Mouse (Mus musculus) left cerebral cortex, postnatal 36 days (tissue): ENCODE measurements around the gene Pole4. TPM values are rescaled to one million over a fixed set of nuclear protein-coding genes. Genes with fewer than 3 reads are reported as not detected.

Source experiments
- DNase-seq, 2 experiments: peaks; one replicate each; pipeline ENCODE4 v3.0.0; 2021 to 2022; ENCODE audit warnings: low spot score in 2 of 2, mixed read lengths in 1 of 2
- intact Hi-C: fragments of 180-260 bp; cut with DNase I; formaldehyde crosslinking; loops from one replicate; pipeline ENCODE4 v1.15.1; 2025
- total RNA-seq, 2 experiments: library from RNA; stranded (reverse); gene quantifications; 2 replicates each; pipeline ENCODE4 v1.2.3; 2021

Gene Pole4
- total RNA-seq, result 10 to 100 TPM; 31.4 to 32.7 TPM

DNA sequence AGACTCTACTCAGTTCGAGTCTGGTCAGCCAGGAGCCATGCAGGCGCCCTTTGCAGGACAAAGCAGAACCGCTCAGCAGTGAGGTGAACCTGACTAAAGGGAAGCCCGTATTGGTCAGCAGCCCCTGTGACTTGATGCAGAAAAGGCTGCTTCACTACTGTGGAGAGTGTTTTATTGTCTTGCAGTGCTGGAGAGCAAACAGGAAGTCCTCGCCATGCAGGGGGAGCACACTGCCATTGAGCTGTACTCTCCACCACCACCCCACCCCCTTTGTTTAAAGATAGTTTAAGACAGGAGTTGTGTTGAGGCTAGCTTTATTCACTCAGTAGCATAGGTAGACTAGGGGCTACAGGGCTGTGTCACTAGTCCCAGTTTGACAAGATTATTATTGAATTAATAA lies at the start of gene Pole4:
TSS of gene Pole4 (minus strand) at position 145 of the 400 bp plus-strand sequence.
- no peak for DNase-seq
- intact Hi-C loops, result loop anchor here (10.0 kb wide), 1 partner anchor 410 kb away; no protein-coding TSS in a partner anchor

DNA sequence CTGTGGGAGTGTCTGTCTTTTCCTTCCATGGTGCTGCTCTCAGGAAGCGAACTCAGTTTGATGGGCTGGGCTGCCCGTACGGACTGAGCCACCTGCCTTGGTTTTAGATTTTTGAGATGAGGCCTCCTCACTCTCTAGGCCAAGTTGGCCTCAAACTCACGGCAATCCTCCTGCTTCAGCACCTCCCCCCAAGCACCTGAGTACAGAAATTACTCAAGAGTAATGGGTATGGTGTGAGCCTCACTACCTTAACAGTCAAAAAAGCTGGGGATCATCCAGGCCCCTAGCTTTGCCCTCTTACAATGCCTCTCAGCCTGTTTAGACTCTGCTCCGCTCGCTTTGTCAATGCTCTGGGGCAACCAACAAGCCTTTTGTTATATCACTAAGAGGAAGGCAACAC lies 49.6 kb upstream of the Pole4 start:
- intact Hi-C loops, result no loop called here
- no peak for DNase-seq

DNA sequence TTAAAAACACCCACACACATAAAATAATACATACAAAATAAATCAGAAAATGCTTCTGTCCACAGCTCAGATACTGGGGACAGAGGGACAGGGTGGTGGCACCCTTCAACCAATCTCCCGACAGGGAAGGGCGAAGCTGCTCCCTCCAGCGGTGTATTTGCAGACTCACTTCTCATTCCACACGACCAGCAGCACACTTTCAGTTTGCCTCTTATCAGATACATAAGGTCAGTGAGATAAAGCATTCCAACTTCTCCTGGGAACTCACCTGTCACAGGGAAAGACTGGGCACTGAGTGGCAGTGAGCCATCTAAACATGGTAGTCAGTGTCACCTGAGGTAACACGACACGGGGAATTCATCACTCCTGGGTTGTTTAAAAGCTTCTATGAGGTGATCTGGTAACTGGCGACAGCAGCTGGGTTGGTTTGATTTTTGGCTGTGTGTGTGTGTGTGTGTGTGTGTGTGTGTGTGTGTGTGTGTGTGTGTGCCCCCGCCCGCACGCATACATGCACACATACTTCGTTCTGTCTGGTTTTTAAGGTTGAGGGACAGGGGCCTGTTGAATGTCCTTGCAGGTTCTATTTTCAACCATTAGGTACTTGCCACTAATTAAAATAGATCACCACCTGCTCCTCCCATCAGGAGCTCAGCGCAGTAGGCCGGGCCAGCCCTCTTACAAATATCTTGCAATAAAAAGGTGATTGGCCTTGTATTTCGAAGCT lies 48.6 kb upstream of the Pole4 start:
- intact Hi-C loops, result no loop called here
- no peak for DNase-seq

DNA sequence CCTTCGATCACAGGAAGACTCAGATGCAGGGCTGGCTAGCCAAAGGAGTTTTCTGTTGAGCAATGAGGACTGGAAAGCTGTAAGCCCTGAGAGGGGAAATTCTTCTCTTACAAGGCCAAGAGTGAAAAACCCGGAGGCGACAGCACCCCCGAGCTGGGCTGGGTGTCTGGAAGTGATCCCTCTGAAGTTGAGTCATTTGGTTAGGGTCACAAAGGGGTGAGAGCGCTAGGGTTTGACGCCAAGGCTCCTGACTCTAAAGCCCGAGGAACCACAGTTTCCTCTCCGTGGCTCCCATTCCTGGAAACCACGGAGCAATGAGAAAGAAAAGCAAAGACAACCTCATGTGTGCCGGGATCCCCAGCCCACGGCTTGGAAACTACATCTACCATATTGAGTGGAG lies 47.9 kb upstream of the Pole4 start:
- DNase-seq, result no peak
- intact Hi-C loops, result no loop called here

DNA sequence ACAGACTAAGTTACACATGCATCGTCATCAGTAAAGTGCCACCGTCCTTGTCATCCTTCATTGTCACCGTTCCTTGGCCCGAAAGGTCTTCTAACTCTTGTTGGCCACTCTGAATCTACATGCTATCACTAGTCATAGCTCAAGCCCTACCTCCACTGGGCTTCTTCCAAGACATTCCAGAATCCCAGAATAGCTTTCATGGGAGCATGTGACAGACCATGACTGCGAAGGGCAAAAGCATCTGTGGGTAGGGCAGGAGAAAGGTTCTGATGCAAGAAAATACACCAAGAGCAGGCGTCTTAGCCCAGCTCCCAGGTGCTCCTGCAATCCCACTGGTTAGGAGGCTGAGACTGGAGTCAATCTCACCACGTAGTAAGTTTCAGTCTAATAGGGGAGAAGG lies 46.6 kb upstream of the Pole4 start:
- intact Hi-C loops, result no loop called here
- no peak for DNase-seq

DNA sequence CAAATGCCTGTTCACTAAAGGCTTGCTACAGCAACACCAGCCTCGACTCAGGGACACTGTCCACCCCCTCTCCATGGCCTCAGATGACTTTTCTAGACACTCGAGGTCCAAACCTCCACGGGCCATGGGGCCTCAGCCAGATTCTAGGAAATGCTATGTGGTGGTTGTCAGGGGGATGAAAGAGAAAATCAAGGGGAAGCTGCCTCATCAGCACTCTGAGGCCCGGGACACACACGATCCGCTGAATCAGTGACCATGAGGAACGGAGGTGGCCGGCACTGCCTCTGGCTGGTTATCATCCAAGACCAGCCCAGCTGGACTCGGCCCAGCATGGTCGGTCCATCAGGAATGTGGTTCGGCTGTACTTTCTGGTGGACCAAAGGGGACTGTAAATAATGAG lies 45.9 kb upstream of the Pole4 start:
- DNase-seq, result no peak

DNA sequence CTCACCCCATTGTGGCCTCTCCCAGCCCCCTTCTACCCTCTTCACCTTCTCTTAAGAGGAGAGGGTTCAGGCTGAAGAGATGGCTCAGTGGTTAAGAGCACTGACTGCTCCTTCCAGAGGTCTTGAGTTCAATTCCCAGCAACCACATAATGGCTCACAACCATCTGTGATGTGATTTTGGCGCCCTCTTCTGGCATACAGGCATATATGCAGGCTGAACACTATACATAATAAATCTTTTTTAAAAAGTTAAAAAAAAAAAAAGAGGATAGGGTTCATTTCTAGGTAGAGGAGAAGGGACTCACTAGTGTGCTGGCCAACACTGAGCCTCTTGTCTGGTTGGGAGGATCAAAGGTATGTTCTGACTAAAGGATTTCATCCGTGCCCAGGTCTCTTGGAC lies 44.9 kb upstream of the Pole4 start:
- no peak for DNase-seq
- intact Hi-C loops, result no loop called here

More for the DNA sequence above, 45.9 kb upstream of the Pole4 start:
- intact Hi-C loops, result no loop called here

DNA sequence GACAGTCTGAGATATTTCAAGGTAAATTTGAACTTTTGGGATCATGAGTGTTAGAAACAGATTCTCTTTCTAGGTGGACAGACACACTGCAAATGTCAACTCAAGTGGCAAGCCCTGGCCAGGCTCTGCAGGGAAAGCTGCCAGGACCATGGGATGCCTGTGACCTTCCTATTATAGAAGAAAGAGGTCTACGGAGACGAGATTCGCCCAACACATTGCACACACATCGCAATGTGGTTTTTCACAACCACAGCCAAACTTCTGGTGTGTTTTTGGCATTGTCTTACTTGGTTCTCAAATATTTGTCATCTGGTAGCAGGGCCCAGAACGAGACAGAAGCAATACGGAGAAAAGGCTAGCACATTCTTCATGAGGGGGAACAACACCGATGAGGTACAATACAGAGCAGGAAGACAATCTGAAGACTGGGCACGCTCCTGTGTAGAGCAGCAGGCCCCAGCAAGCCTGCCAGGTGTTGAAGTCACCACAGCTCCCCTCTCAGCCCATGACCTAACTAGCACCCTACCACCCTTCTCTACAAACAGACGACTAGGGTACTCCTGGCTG lies 43.0 kb upstream of the Pole4 start:
- DNase-seq, result no peak
- intact Hi-C loops, result no loop called here

DNA sequence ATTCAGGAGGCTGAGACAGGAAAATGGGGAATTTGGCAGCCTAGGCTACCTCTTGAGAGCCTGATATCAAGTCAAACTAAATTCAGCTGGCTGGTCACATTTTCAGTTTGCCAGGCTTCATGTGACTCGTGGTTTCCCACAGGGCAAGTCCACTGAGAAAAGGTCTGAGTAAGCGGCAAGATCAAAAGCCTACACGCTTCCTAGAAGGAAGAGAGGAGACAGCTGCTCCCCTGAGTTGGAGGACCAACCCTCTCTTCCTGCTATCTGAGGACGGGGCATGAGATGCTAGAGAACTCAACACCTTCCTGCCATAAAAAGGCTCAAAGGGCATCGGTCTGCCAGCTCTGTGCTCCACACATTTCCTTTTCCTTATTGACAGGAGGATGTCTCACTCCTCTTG lies 41.9 kb upstream of the Pole4 start:
- DNase-seq, result no peak
- intact Hi-C loops, result no loop called here

DNA sequence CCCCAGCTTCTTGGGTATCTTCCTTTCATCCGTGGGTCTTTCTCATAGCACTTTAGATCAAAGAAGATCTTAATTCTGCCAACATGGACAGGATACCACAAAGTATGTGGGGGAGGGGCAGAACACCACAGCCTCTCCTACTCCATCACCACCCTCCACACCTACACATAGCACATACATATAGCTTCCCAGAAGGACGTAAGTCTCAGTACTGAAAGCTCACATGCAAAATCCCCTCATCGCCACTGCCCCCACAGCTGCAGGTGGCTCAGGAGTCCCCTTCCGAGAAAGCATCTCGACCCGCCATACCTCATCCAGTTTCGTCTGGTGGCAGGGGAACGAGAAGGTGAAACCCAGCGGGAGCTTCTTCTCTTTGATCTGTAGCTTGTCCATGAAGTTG lies 39.4 kb upstream of the Pole4 start:
- DNase-seq, result no peak
- intact Hi-C loops, result loop anchor here (5.0 kb wide), 2 partner anchors 138 to 228 kb away; no protein-coding TSS in a partner anchor

DNA sequence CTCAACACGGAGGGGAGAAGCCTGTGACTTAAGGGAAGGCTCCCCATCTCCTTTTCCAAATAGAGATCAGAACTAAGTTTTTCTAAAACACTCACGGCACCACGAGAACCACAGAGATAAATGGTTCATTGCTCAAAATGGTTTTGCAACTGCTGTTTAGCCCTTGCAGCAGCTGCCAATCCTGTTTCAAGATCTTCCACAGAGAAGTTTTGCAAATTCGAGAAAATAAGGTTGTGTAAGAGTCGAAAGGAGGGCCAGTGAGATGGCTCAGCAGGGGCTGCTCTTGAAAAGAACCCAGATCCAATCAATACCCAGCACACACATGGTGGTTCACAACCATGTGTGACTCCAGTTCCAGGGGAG lies 36.3 kb upstream of the Pole4 start:
- no peak for DNase-seq
- intact Hi-C loops, result loop anchor here (5.0 kb wide), 2 partner anchors 141 to 231 kb away; no protein-coding TSS in a partner anchor

DNA sequence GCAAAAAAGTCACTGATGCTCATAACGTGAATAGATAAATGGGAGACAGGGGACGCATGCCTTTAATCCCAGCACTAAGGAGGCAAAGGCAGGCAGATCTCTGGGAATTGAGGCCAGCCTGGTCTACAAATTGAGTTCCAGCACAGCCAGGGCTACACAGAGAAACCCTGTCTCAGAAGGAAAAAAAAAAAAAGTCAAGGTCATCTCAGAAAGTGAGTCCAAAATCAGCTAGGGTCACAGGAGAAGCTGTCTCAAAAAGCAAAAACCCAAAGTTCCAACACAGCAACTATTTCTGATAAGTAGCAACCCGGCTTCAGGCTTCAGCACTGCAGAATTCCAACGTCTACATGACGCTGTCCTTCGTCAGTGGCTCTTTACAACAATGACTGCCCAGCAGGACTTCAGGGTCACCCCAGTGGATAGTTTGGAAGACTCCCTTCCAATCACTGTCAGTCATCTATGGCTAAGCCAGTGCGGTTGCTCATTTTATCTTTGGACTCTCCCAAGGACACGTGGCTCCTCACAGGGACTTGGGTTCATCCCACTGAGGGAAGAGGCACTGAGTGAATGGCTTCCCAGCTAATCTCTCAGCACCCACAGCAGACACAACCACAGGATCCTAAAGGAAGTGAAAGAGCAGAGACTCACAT lies 35.8 kb upstream of the Pole4 start:
- intact Hi-C loops, result loop anchor here (5.0 kb wide), 2 partner anchors 141 to 231 kb away; no protein-coding TSS in a partner anchor
- no peak for DNase-seq

DNA sequence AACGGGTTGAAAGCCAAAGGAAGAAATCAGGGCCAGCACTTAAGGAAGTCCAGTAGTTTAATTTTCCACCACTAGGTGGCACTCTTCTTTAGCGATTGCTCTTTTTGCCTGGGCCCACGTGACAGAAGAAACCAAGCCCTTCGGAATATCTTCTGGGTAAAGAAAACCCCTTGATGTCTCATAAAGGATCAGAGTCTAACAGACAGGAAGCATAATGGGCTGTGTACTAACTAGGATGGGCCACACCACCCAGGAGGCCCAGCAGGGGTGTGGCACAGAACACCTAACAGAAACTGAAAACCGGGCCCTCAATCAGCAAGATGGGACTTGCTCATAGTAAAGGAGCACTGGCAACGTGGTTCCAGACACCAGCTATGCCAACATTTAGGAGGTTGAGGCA lies 35.1 kb upstream of the Pole4 start:
- intact Hi-C loops, result loop anchor here (5.0 kb wide), 2 partner anchors 142 to 232 kb away; no protein-coding TSS in a partner anchor
- DNase-seq, result peak; percentile 14 to 33

DNA sequence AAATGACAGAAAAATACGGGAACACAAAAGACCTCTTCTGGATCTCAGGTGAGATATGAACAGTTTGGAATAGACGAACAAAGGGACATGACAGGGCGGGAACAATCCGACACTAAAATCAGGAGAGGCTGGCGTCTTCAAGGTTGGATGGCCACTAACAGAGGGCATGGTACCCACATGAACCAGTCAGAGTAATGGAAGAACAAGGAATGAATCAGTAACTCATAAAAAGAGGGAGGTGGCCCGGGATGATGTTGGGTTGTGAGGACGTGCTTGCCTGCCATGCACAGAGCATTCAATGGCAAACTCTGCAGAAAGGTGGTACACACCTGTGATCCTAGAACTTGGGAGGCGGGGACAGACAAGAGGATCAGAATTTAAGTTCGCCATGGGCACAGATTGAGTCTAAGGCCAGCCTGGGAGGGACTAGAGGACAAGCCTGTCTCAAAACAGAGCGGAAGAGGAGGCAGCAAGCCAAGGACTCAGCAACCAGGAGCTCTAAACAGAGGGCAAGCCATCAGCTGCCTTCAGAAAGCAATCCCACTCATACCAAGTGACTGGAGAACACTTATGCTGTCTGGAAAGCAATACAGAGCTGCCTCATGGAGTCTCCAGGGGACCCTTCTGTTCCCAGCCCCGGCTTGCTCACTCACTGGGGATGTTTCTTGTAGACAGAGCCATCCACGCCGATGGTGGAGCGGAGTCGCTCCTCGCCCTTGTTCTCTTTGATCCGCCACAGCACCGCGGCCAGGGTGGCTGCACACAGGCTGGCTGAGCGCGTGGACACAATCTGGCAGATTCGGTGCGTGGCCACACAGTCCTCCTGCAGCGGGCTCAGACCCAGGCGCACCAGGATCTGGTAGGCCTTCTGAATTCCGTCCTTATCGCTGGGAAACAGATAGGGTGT lies 32.7 kb upstream of the Pole4 start:
- no peak for DNase-seq
- intact Hi-C loops, result no loop called here

DNA sequence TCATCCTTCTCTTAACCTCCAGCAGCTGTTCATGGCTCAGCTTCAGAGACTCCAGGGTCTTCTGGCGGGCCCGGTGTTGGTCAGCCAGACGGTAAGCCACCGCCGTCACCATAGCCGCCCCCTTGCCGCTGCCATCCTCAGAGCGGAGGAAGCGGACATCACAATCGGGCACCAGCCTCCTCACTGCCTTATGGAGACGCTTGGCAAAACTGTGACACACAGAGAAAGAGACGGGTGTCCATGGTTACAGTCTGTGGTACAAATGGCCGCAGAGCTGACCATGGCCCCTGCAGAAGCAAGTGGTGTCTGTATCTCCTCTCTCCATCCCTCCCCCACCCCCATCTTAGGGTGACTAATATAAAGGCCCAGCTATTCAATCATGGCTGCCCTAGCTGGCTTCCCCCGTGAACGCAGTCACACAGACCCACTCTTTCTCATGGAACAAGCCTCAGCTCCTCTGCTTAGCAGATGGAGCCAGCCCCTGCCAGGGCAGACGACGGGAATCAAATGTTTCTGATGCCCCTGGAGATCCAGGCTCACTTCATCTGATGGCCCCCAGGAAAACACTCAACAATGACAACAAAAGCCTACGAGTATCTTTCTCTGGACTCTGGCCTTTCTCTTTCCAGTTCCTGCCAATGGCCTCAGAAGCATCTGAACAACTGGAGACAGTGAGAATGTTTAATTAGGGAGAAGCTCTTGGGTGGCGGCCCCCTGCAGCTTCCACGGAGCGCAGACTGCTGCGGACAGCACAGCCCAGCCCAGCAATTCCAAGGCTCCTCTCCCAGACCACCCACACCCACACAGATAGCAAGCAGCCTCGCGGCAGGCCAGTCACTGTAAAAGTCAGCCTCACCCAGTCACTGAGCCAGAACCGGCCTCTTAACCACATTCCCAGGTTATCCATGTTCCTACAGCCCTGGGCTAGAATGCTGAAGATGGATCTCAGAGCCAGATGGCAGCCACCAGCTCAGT lies 31.7 kb upstream of the Pole4 start:
- DNase-seq, result peak in 1 of 2 experiments; percentile 18
- intact Hi-C loops, result no loop called here

DNA sequence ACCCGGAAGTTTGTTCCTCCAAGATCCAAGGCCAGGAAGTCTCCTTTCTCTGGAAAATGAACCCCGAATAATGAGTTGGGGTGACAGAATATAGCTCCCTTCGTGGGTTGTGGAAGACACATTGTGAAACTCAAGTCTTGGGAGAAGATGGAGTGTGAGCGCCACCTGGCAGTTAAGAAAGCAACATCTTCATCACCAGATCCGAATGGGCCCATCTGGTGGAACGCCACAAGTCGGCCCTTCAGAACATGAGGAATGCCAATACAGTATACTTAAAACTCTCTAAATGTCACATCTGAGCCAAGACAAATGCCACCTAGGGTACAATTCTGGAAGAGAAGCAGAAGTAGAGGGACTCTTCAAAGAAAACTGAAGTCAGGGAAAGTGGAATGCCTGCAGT lies 30.2 kb upstream of the Pole4 start:
- no peak for DNase-seq
- intact Hi-C loops, result no loop called here

DNA sequence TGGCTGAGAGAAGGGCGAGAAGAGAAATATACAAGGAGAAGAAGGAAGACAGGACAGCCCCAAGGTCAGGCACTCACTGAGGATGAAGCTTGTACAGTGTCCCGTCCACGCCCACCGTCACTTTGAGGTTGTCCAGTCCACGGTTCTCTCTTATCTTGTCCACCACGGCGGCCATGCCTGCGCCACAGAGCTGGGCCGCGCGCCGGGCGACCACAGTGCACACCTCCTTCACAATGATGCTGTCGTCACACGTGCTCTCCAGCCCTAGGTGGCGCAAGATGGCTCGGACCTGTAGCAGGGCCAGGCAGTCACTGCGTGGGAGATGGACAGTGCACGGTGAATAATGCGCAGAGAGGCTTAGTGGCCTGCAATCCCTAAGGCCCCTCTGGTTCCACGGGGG lies 23.5 kb upstream of the Pole4 start:
- DNase-seq, result no peak
- intact Hi-C loops, result no loop called here

DNA sequence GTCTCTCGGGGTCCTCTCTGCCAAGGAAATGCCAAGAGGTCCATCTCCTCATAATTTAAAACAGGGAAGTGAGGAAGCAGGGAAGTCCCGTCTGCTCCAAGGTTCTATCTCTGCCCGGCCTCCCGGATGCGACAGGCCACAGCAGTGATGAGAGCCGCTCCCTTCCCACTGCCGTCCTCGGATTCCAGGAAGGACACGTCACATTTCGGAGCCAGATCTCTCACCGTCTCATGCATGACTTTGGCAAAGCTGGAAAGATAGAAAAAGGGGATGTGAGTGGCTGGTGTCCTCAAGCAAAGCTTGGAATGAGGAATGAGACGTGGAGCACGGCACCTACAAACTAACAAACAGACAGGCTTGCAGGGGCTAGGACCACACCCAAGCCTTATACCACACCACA lies 22.0 kb upstream of the Pole4 start:
- DNase-seq, result no peak
- intact Hi-C loops, result no loop called here

DNA sequence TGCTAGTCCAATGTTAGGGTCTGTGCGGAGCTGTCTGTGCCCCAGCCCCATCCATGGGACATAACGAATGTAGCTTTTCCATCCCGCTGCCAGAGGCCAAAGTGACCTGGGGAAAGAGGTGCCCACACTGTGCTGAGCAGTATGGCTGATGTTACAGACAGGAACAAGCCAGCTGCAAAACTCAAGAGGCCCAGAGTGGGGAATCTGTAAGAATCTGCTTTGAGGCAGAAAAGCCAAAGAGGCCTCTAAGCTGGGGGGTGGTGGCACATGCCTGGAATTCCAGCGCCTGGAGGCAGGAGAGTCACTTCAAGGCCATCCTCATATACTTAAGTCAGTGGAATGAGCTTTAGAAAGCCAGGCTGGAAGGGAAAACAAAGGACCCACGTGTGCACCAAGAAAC lies 18.2 kb upstream of the Pole4 start:
- no peak for DNase-seq
- intact Hi-C loops, result no loop called here
